Mouse (Mus musculus) adrenal gland (tissue): ENCODE results near the gene Hc.

Source experiments
- intact Hi-C: fragments of 180-260 bp; cut with DNase I; formaldehyde crosslinking; loops from one replicate; pipeline ENCODE4 v1.15.1; 2025

The Hc gene

GRCm38 (mm10) chr2:34979459-34980011 lies 81.7 kb downstream of the Hc start:
- intact Hi-C loops = loop anchor here (10.0 kb wide), 1 partner anchor 305 kb away; no protein-coding TSS in a partner anchor

- intact Hi-C loops = loop anchor here (10.0 kb wide), 1 partner anchor 303 kb away; no protein-coding TSS in a partner anchor
Measured at GRCm38 (mm10) chr2:34978226-34978625, 83.0 kb downstream of the Hc start.

- intact Hi-C loops = loop anchor here (10.0 kb wide), 1 partner anchor 302 kb away; no protein-coding TSS in a partner anchor
Measured at GRCm38 (mm10) chr2:34976945-34977658, 84.1 kb downstream of the Hc start.

- intact Hi-C loops = loop anchor here (10.0 kb wide), 1 partner anchor 302 kb away; no protein-coding TSS in a partner anchor
Measured at GRCm38 (mm10) chr2:34976447-34976846, 84.8 kb downstream of the Hc start.

GRCm38 (mm10) chr2:34973087-34973486 lies 88.2 kb downstream of the Hc start:
- intact Hi-C loops = loop anchor here (5.0 to 10.0 kb wide), 2 partner anchors 76 to 298 kb away; no protein-coding TSS in a partner anchor

- intact Hi-C loops = loop anchor here (2.0 to 10.0 kb wide), 3 partner anchors 74 to 296 kb away; no protein-coding TSS in a partner anchor
Measured at GRCm38 (mm10) chr2:34971080-34971888, 90.0 kb downstream of the Hc start.

- intact Hi-C loops = loop anchor here (2.0 to 10.0 kb wide), 3 partner anchors 73 to 295 kb away; no protein-coding TSS in a partner anchor
Measured at GRCm38 (mm10) chr2:34970092-34970750, 91.0 kb downstream of the Hc start.

- intact Hi-C loops = no loop called here
Measured at GRCm38 (mm10) chr2:34969166-34969565, 92.1 kb downstream of the Hc start.

GRCm38 (mm10) chr2:34966243-34966934 lies 94.8 kb downstream of the Hc start:
- intact Hi-C loops = no loop called here

GRCm38 (mm10) chr2:34965806-34966205 lies 95.4 kb downstream of the Hc start:
- intact Hi-C loops = no loop called here

GRCm38 (mm10) chr2:34965293-34965692 lies 95.9 kb downstream of the Hc start:
- intact Hi-C loops = no loop called here

GRCm38 (mm10) chr2:34964651-34965050 lies 96.6 kb downstream of the Hc start:
- intact Hi-C loops = no loop called here

GRCm38 (mm10) chr2:34964230-34964629 lies 97.0 kb downstream of the Hc start:
- intact Hi-C loops = no loop called here

GRCm38 (mm10) chr2:34963371-34963956 lies 97.8 kb downstream of the Hc start:
- intact Hi-C loops = no loop called here

GRCm38 (mm10) chr2:34962893-34963292 lies 98.3 kb downstream of the Hc start:
- intact Hi-C loops = no loop called here

- intact Hi-C loops = no loop called here
Measured at GRCm38 (mm10) chr2:34962211-34962610, 99.0 kb downstream of the Hc start.

- intact Hi-C loops = no loop called here
Measured at GRCm38 (mm10) chr2:34961481-34962036, 99.7 kb downstream of the Hc start, which contains the start of gene Traf1. Gene Traf1 (minus strand): TSS chr2:34961772.

GRCm38 (mm10) chr2:34960966-34961365 lies 100.3 kb downstream of the Hc start:
- intact Hi-C loops = no loop called here

GRCm38 (mm10) chr2:34960466-34960865 lies 100.8 kb downstream of the Hc start:
- intact Hi-C loops = no loop called here

- intact Hi-C loops = no loop called here
Measured at GRCm38 (mm10) chr2:34958582-34958981, 102.7 kb downstream of the Hc start.
